Mouse (Mus musculus) forebrain, embryonic 16.5 days (tissue): ENCODE data around the gene Emc6. TPM values are rescaled to one million over a fixed set of nuclear protein-coding genes. Genes with fewer than 3 reads are reported as not detected.

ENCODE experiments used
- polyA plus RNA-seq: library from polyadenylated mRNA; unstranded; fragments of >200 nt; fragmentation: Nextera tagmentation; extraction: Ambion mirVana; gene quantifications from 2 replicates; pipeline ENCODE4 v1.2.1, GENCODE M21; 2015

Emc6 gene
- polyA plus RNA-seq, 1 experiment from 2014 or later: 127 TPM

Other genes with a start within 250 kb of the Emc6 start
- 0.94 and 0.96 TPM in 2 replicates for gene Atp2a3, start 215.9 kb downstream of the Emc6 start, polyA plus RNA-seq
- 0.26 and 0.42 TPM in 2 replicates for gene P2rx1, start 177.9 kb downstream of the Emc6 start, polyA plus RNA-seq
- gene Camkk1, start 158.0 kb downstream of the Emc6 start, polyA plus RNA-seq: 22.5 and 27.7 TPM in 2 replicates
- gene Ncbp3, start 129.3 kb downstream of the Emc6 start, polyA plus RNA-seq: 9.6 and 11.1 TPM in 2 replicates
- 0.14 and 0.22 TPM in 2 replicates for gene Itgae, start 86.5 kb downstream of the Emc6 start, polyA plus RNA-seq
- gene Haspin, start 38.7 kb downstream of the Emc6 start, polyA plus RNA-seq: 5.8 and 6.3 TPM in 2 replicates
- 1.1 and 1.3 TPM in 2 replicates for gene P2rx5, start 16.6 kb downstream of the Emc6 start, polyA plus RNA-seq
- gene Tax1bp3, start within 50 bp of the Emc6 start, polyA plus RNA-seq: 166 and 182 TPM in 2 replicates
- gene Ctns, start 22.0 kb upstream of the Emc6 start, polyA plus RNA-seq: 20.6 and 21.5 TPM in 2 replicates
- gene Shpk, start 22.4 kb upstream of the Emc6 start, polyA plus RNA-seq: 1.3 and 1.8 TPM in 2 replicates
- gene Trpv1, start 57.3 kb upstream of the Emc6 start, polyA plus RNA-seq: not detected in 2 replicates
- 0.06 TPM in 1 of 2 replicates, not detected in the other for gene Trpv3, start 90.4 kb upstream of the Emc6 start, polyA plus RNA-seq
- gene Aspa, start 152.6 kb upstream of the Emc6 start, polyA plus RNA-seq: 0.77 and 1.3 TPM in 2 replicates
- not detected in 2 replicates for gene Gm49340, start 152.7 kb upstream of the Emc6 start, polyA plus RNA-seq
- gene Spata22, start 152.7 kb upstream of the Emc6 start, polyA plus RNA-seq: not detected in 2 replicates
- gene Olfr20, start 173.7 kb upstream of the Emc6 start, polyA plus RNA-seq: not detected in 2 replicates
- not detected in 2 replicates for gene Olfr376, start 194.2 kb upstream of the Emc6 start, polyA plus RNA-seq
- not detected in 2 replicates for gene Olfr1, start 222.6 kb upstream of the Emc6 start, polyA plus RNA-seq